Mouse (Mus musculus): Measurements from ENCODE around the gene Fstl4.

- TF ChIP-seq CTCF (IDR thresholded peaks at IDR 0.05; ENCODE audit: low read depth) (no peak), EP300 (IDR thresholded peaks at IDR 0.05; ENCODE audit: low read depth) (no peak)
Observed at GRCm38 (mm10) chr11:53031777-53032176, 267.3 kb downstream of the Fstl4 start.

Data from liver, postnatal 0 days (tissue).